Mouse (Mus musculus): ENCODE results near the gene Cep83. TPM values are rescaled to one million over a fixed set of nuclear protein-coding genes. Genes with fewer than 3 reads are reported as not detected.

Gene Cep83
- total and polyA plus RNA-seq, 2 experiments from 2014 or later: 16.1 to 19.2 TPM

GRCm38 (mm10) chr10:94826436-94826835 is 138.0 kb downstream of the Cep83 start:
- Histone ChIP-seq H3K27me3 (ENCODE audit: insufficient read depth, low read length) (no peaks in the 10 kb centered on the region), H3K36me3 (ENCODE audit: insufficient read depth, low read length) (peaks cover 7% of the 10 kb centered on the region), H3K9me3 (ENCODE audit: low read length) (no peaks in the 10 kb centered on the region), H3K4me1 (ENCODE audit: insufficient read depth, low read length) (no peaks in the 10 kb centered on the region), H3K4me3 (ENCODE audit: low read depth, low read length) (no peak overlapping the region), H3K27ac (ENCODE audit: low read depth, low read length) (no peak overlapping the region), H3K9ac (replicated peaks; ENCODE audit: low read length, poor library complexity, severe bottlenecking) (no peak overlapping the region), H3K4me2 (ENCODE audit: low read depth, low read length, poor library complexity, severe bottlenecking) (no peak overlapping the region)
- ATAC-seq (ENCODE audit: low FRiP score) (no peak), DNase-seq (ENCODE audit: low spot score) (no peak)
- WGBS: 85% methylated on average over 12 of the region's 12 CpGs
- no peak for TF ChIP-seq CTCF (IDR thresholded peaks at IDR 0.05)

GRCm38 (mm10) chr10:94827325-94827724 is 138.9 kb downstream of the Cep83 start:
- Histone ChIP-seq H3K27me3 (ENCODE audit: insufficient read depth, low read length) (no peaks in the 10 kb centered on the region), H3K4me3 (ENCODE audit: low read depth, low read length) (no peak overlapping the region), H3K9ac (replicated peaks; ENCODE audit: low read length, poor library complexity, severe bottlenecking) (no peak overlapping the region), H3K9me3 (ENCODE audit: low read length) (no peaks in the 10 kb centered on the region), H3K4me1 (ENCODE audit: insufficient read depth, low read length) (no peaks in the 10 kb centered on the region), H3K36me3 (ENCODE audit: insufficient read depth, low read length) (peaks cover 7% of the 10 kb centered on the region), H3K4me2 (ENCODE audit: low read depth, low read length, poor library complexity, severe bottlenecking) (no peak overlapping the region), H3K27ac (ENCODE audit: low read depth, low read length) (no peak overlapping the region)
- no peak for TF ChIP-seq CTCF (IDR thresholded peaks at IDR 0.05)
- WGBS: 82% methylated on average over 10 of the region's 10 CpGs
- ATAC-seq (ENCODE audit: low FRiP score) (no peak), DNase-seq (ENCODE audit: low spot score) (no peak)

GRCm38 (mm10) chr10:94827890-94828733 is 139.7 kb downstream of the Cep83 start:
- H3K27ac ChIP-seq (ENCODE audit: low read depth, low read length): no peak overlapping the region
- H3K9ac ChIP-seq (replicated peaks; ENCODE audit: low read length, poor library complexity, severe bottlenecking): no peak overlapping the region
- H3K9me3 ChIP-seq (ENCODE audit: low read length): no peaks in the 10 kb centered on the region
- H3K36me3 ChIP-seq (ENCODE audit: insufficient read depth, low read length): peaks cover 12% of the 10 kb centered on the region
- TF ChIP-seq CTCF (IDR thresholded peaks at IDR 0.05): no peak
- no peak overlapping the region for H3K4me3 ChIP-seq (ENCODE audit: low read depth, low read length)
- no peaks in the 10 kb centered on the region for H3K4me1 ChIP-seq (ENCODE audit: insufficient read depth, low read length)
- WGBS: 90% methylated on average over 14 of the region's 14 CpGs
- DNase-seq (ENCODE audit: low spot score) (no peak), ATAC-seq (ENCODE audit: low FRiP score) (no peak)
- no peak overlapping the region for H3K4me2 ChIP-seq (ENCODE audit: low read depth, low read length, poor library complexity, severe bottlenecking)
- no peaks in the 10 kb centered on the region for H3K27me3 ChIP-seq (ENCODE audit: insufficient read depth, low read length)

DNA sequence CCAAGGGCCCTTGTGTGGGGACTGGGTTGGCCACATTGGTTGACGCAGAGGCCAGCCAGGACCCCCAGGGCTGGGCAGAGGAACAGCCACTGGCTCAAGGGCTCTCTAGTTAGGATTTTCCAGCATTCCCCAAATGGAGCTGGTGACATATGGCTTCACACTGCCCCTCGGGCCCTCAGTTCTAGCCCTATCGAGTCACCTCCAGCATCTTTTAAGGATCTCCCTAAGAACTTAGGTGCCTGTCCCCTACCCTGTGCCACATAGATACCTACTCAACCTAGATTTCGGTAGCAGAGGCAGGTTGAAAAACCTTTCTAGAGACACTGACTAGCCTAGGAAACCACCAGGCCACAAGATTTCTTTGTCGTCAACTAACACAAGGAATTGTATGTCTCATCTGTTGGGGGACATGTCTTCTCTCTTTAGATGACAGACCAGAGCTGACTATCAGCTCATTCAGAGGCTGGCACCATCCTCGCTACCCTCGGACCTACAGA is 140.3 kb downstream of the Cep83 start:
- no peak for TF ChIP-seq CTCF (IDR thresholded peaks at IDR 0.05)
- no peak overlapping the region; the same call in 1 of the 2 replicates for H3K4me2 ChIP-seq (ENCODE audit: low read depth, low read length, poor library complexity, severe bottlenecking)
- H3K4me1 ChIP-seq (ENCODE audit: insufficient read depth, low read length): no peaks in the 10 kb centered on the region
- no peak overlapping the region for H3K9ac ChIP-seq (replicated peaks; ENCODE audit: low read length, poor library complexity, severe bottlenecking)
- peaks cover 12% of the 10 kb centered on the region for H3K36me3 ChIP-seq (ENCODE audit: insufficient read depth, low read length)
- WGBS: 89% methylated on average over 7 of the region's 7 CpGs
- no peaks in the 10 kb centered on the region for H3K27me3 ChIP-seq (ENCODE audit: insufficient read depth, low read length)
- no peaks in the 10 kb centered on the region for H3K9me3 ChIP-seq (ENCODE audit: low read length)
- DNase-seq (ENCODE audit: low spot score) (no peak), ATAC-seq (ENCODE audit: low FRiP score) (no peak)
- H3K27ac ChIP-seq (ENCODE audit: low read depth, low read length): no peak overlapping the region
- no peak overlapping the region for H3K4me3 ChIP-seq (ENCODE audit: low read depth, low read length)

DNA sequence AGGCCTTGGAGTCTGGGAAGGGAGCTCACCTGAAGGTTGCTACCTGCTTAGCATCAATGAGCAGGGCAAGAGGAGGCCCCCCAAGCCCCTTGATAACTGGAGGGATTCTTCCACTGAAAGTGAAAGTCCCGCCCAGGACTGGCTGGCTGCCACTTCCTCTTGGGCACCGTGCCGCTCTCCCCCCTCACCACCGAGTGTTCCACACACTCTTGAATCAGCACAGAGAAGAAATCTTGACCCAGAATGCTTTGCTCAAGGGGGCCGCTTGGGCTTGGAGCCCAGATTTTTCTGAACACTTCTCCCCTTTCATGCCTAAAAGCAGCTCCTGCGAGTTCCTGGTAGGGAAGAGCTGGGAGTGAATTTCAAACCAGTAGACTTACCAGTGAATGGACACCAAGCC is 141.0 kb downstream of the Cep83 start:
- peak; percentile 93 for DNase-seq (ENCODE audit: low spot score)
- Histone ChIP-seq H3K27me3 (ENCODE audit: insufficient read depth, low read length) (no peaks in the 10 kb centered on the region), H3K9ac (replicated peaks; ENCODE audit: low read length, poor library complexity, severe bottlenecking) (no peak overlapping the region), H3K4me3 (ENCODE audit: low read depth, low read length) (no peak overlapping the region), H3K4me2 (ENCODE audit: low read depth, low read length, poor library complexity, severe bottlenecking) (no peak overlapping the region; the same call in 1 of the 2 replicates), H3K4me1 (ENCODE audit: insufficient read depth, low read length) (no peaks in the 10 kb centered on the region), H3K27ac (ENCODE audit: low read depth, low read length) (peak overlapping the region; percentile 58), H3K36me3 (ENCODE audit: insufficient read depth, low read length) (peaks cover 12% of the 10 kb centered on the region), H3K9me3 (ENCODE audit: low read length) (no peaks in the 10 kb centered on the region)
- no peak for TF ChIP-seq CTCF (IDR thresholded peaks at IDR 0.05)
- peak; percentile 87 for ATAC-seq (ENCODE audit: low FRiP score)
- WGBS: 63% methylated on average over 6 of the region's 6 CpGs

DNA sequence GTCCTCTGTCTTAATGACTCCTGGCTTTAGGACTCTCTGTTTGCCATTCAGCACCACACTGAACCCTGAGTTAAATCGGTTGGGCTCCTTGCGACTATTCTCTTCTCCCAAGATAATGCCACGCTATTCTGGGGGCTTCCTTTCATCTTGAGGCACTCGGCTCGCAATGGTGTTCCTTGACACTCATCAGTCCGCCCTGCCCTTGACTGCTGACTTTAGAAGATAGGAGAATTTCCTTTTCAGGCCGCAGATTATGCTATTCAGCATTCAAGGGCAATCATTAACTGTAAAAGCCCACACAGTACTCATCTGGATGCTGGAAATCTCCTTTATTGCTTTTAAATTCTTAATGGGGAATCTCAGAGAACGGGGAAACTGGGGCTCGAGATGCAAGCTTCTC is 147.4 kb downstream of the Cep83 start:
- no peak for DNase-seq (ENCODE audit: low spot score)
- no peak for TF ChIP-seq CTCF (IDR thresholded peaks at IDR 0.05)
- no peak for ATAC-seq (ENCODE audit: low FRiP score)
- no peak overlapping the region for H3K27ac ChIP-seq (ENCODE audit: low read depth, low read length)
- H3K4me3 ChIP-seq (ENCODE audit: low read depth, low read length): no peak overlapping the region
- no peak overlapping the region for H3K4me2 ChIP-seq (ENCODE audit: low read depth, low read length, poor library complexity, severe bottlenecking)
- H3K9ac ChIP-seq (replicated peaks; ENCODE audit: low read length, poor library complexity, severe bottlenecking): no peak overlapping the region
- peaks cover 21% of the 10 kb centered on the region for H3K36me3 ChIP-seq (ENCODE audit: insufficient read depth, low read length)
- 73% methylated on average over 9 of the region's 9 CpGs for WGBS
- no peaks in the 10 kb centered on the region for H3K9me3 ChIP-seq (ENCODE audit: low read length)
- no peaks in the 10 kb centered on the region for H3K4me1 ChIP-seq (ENCODE audit: insufficient read depth, low read length)
- H3K27me3 ChIP-seq (ENCODE audit: insufficient read depth, low read length): no peaks in the 10 kb centered on the region
